Mouse (Mus musculus) limb, embryonic 11.5 days (tissue): ENCODE results near the gene Dcpp3. TPM values are rescaled to one million over a fixed set of nuclear protein-coding genes. Genes with fewer than 3 reads are reported as not detected.
A peak's percentile ranks its signal among the peaks of the same experiment; 100 is the strongest.
"Not testable (repeated sequence)": the region's sequence is repeated elsewhere in the genome, so short reads cannot be mapped to it uniquely, and the experiment has no call there.

Experiments used
- ATAC-seq: fragments of 200-750 bp; cut with Nextera tagmentation; 2 replicates; pipeline ENCODE4 v1.8.0; 2017; ENCODE audit warnings: low read depth; ENCODE audit not compliant: insufficient number of reproducible peaks, low FRiP score, low TSS enrichment
- DNase-seq: peaks from one replicate; pipeline ENCODE4 v3.0.0-alpha.2; 2015; ENCODE audit warnings: low spot score
- H3K27ac ChIP-seq: fragments of 300-500 bp; sonication (generic); replicated peaks from 2 replicates; pipeline ENCODE4 v1.5.1; 2014; ENCODE audit warnings: low read depth, mild to moderate bottlenecking, low read length
- H3K27me3 ChIP-seq: fragments of 300-500 bp; sonication (generic); 2 replicates; pipeline ENCODE4 v1.6.1; 2014; ENCODE audit warnings: mild to moderate bottlenecking, low read length, mixed read lengths; ENCODE audit not compliant: control insufficient read depth, insufficient read depth
- H3K36me3 ChIP-seq: fragments of 300-500 bp; sonication (generic); 2 replicates; pipeline ENCODE4 v1.6.1; 2014; ENCODE audit warnings: mild to moderate bottlenecking, low read length, moderate library complexity, mixed read lengths; ENCODE audit not compliant: control insufficient read depth, insufficient read depth
- H3K4me1 ChIP-seq: fragments of 300-500 bp; sonication (generic); 2 replicates; pipeline ENCODE4 v1.6.1; 2014; ENCODE audit warnings: low read length, mixed read lengths; ENCODE audit not compliant: control insufficient read depth, insufficient read depth
- H3K4me2 ChIP-seq: fragments of 300-500 bp; sonication (generic); 2 replicates; pipeline ENCODE4 v1.6.1; 2014; ENCODE audit warnings: low read depth, mild to moderate bottlenecking, moderate library complexity; ENCODE audit not compliant: severe bottlenecking
- H3K4me3 ChIP-seq: fragments of 300-500 bp; sonication (generic); 2 replicates; pipeline ENCODE4 v1.5.1; 2014; ENCODE audit warnings: low read depth, low read length
- H3K9ac ChIP-seq: fragments of 300-500 bp; sonication (generic); 2 replicates; pipeline ENCODE4 v1.6.1; 2014; ENCODE audit warnings: mild to moderate bottlenecking, low read length
- H3K9me3 ChIP-seq: fragments of 300-500 bp; sonication (generic); 2 replicates; pipeline ENCODE4 v1.6.1; 2016; ENCODE audit warnings: low read length; ENCODE audit not compliant: control insufficient read depth
- WGBS: fragments of 180-500 bp; shearing (Covaris S2); extraction: QIAGEN DNeasy Blood & Tissue Kit; methylation state at CpG from one replicate; pipeline ENCODE4 v1.1.7; 2014; 5-methylcytosine and 5-hydroxymethylcytosine counted together
- polyA plus RNA-seq: library from polyadenylated mRNA; unstranded; fragments of >200 nt; fragmentation: Nextera tagmentation; extraction: Ambion mirVana; gene quantifications from 2 replicates; pipeline ENCODE4 v1.2.1, GENCODE M21; 2014

The Dcpp3 gene
- not detected in 2 replicates for polyA plus RNA-seq

GRCm38 (mm10) chr17:23917158-23917557, at the start of gene Dcpp3:
Gene Dcpp3, plus strand, starts transcription at chr17:23917458.
- not testable (repeated sequence) for H3K36me3 ChIP-seq, ATAC-seq, H3K27ac ChIP-seq, H3K4me2 ChIP-seq, H3K4me1 ChIP-seq, H3K4me3 ChIP-seq, H3K27me3 ChIP-seq, H3K9me3 ChIP-seq, DNase-seq, H3K9ac ChIP-seq
- 85% methylated on average over 4 of the region's 4 CpGs for WGBS

- Histone ChIP-seq H3K27me3 (no peaks in the 10 kb centered on the region), H3K9ac (no peak within 1 kb of the TSS), H3K4me2 (no peak within 1 kb of the TSS), H3K36me3 (no peaks in the 10 kb centered on the region), H3K9me3 (no peaks in the 10 kb centered on the region), H3K4me1 (no peaks in the 10 kb centered on the region), H3K27ac (no peak within 1 kb of the TSS), H3K4me3 (no peak within 1 kb of the TSS)
- ATAC-seq (no peak), DNase-seq (no peak)
- 81% methylated on average over 15 of the region's 15 CpGs for WGBS
Observed at GRCm38 (mm10) chr17:23867756-23868155, 49.5 kb upstream of the Dcpp3 start, which contains the start of gene Prss21. Gene Prss21, plus strand, starts transcription at chr17:23868056.

GRCm38 (mm10) chr17:23868513-23868912, 48.7 kb upstream of the Dcpp3 start:
- Histone ChIP-seq H3K9ac (no peak overlapping the region), H3K27ac (no peak overlapping the region), H3K4me1 (no peaks in the 10 kb centered on the region), H3K27me3 (no peaks in the 10 kb centered on the region), H3K36me3 (no peaks in the 10 kb centered on the region), H3K4me2 (no peak overlapping the region), H3K9me3 (no peaks in the 10 kb centered on the region), H3K4me3 (no peak overlapping the region)
- no peak for ATAC-seq
- 89% methylated on average over 11 of the region's 11 CpGs for WGBS
- no peak for DNase-seq

GRCm38 (mm10) chr17:23873884-23874856, 43.1 kb upstream of the Dcpp3 start:
- peak; percentile 66 for DNase-seq
- Histone ChIP-seq H3K4me1 (no peaks in the 10 kb centered on the region), H3K36me3 (no peaks in the 10 kb centered on the region), H3K27ac (no peak overlapping the region), H3K9me3 (no peaks in the 10 kb centered on the region), H3K9ac (no peak overlapping the region), H3K4me2 (no peak overlapping the region), H3K27me3 (no peaks in the 10 kb centered on the region), H3K4me3 (no peak overlapping the region)
- no peak for ATAC-seq
- 51% methylated on average over 8 of the region's 8 CpGs for WGBS

GRCm38 (mm10) chr17:23876741-23877140, 40.5 kb upstream of the Dcpp3 start:
- ATAC-seq (no peak), DNase-seq (no peak)
- no peaks in the 10 kb centered on the region for H3K27me3 ChIP-seq
- WGBS = 72% methylated on average over 3 of the region's 3 CpGs
- H3K4me2 ChIP-seq = no peak overlapping the region
- no peak overlapping the region for H3K4me3 ChIP-seq
- H3K36me3 ChIP-seq = no peaks in the 10 kb centered on the region
- no peaks in the 10 kb centered on the region for H3K4me1 ChIP-seq
- H3K9me3 ChIP-seq = no peaks in the 10 kb centered on the region
- H3K27ac ChIP-seq = no peak overlapping the region
- H3K9ac ChIP-seq = no peak overlapping the region

- WGBS = 94% methylated on average over 2 of the region's 2 CpGs
- Histone ChIP-seq H3K9me3 (no peaks in the 10 kb centered on the region), H3K4me1 (no peaks in the 10 kb centered on the region), H3K27me3 (no peaks in the 10 kb centered on the region), H3K4me3 (no peak overlapping the region), H3K4me2 (no peak overlapping the region), H3K36me3 (no peaks in the 10 kb centered on the region), H3K9ac (no peak overlapping the region), H3K27ac (no peak overlapping the region)
- DNase-seq (no peak), ATAC-seq (no peak)
Observed at GRCm38 (mm10) chr17:23877166-23877565, 40.1 kb upstream of the Dcpp3 start.

- H3K4me1 ChIP-seq, H3K4me3 ChIP-seq, H3K9ac ChIP-seq, DNase-seq, H3K36me3 ChIP-seq, H3K27me3 ChIP-seq, H3K4me2 ChIP-seq, ATAC-seq, H3K9me3 ChIP-seq, H3K27ac ChIP-seq: not testable (repeated sequence)
- 76% methylated on average over 4 of the region's 4 CpGs for WGBS
Observed at GRCm38 (mm10) chr17:23880576-23880975, 36.7 kb upstream of the Dcpp3 start, which contains the start of the genes Dcpp1 and Dcpp2. Gene Dcpp1, plus strand, starts transcription at chr17:23880876. Gene Dcpp2, plus strand, starts transcription at chr17:23880880.

GRCm38 (mm10) chr17:23924531-23925007, 7.3 kb downstream of the Dcpp3 start:
- DNase-seq = peak; percentile 93
- WGBS = under 1% methylated on average over 29 of the region's 29 CpGs

More at GRCm38 (mm10) chr17:23924531-23925007, 7.3 kb downstream of the Dcpp3 start:
- no peaks in the 10 kb centered on the region for H3K9me3 ChIP-seq
- peak overlapping the region; percentile 85 for H3K4me2 ChIP-seq
- H3K4me1 ChIP-seq = peaks cover 3% of the 10 kb centered on the region; the same call in 1 of the 2 replicates
- H3K27me3 ChIP-seq = no peaks in the 10 kb centered on the region
- H3K36me3 ChIP-seq = no peaks in the 10 kb centered on the region
- H3K4me3 ChIP-seq = peak overlapping the region; percentile 53
- peak; percentile 97 for ATAC-seq
- H3K9ac ChIP-seq = peak overlapping the region; percentile 76
- peak overlapping the region; percentile 93 for H3K27ac ChIP-seq
